Mouse (Mus musculus): ENCODE data around the gene Rtkn2. TPM values are rescaled to one million over a fixed set of nuclear protein-coding genes. Genes with fewer than 3 reads are reported as not detected.

Rtkn2 gene
- total RNA-seq, 2 experiments from 2014 or later, result 5.1 to 6.2 TPM

- no peak for DNase-seq
Measured at GRCm38 (mm10) chr10:68043973-68044372, 64.6 kb downstream of the Rtkn2 start.

GRCm38 (mm10) chr10:68044864-68045263, 65.5 kb downstream of the Rtkn2 start:
- DNase-seq, result no peak

- no peak for DNase-seq
Measured at GRCm38 (mm10) chr10:68048641-68049305, 69.4 kb downstream of the Rtkn2 start.

- DNase-seq, result no peak
Measured at GRCm38 (mm10) chr10:68050882-68051281, 71.5 kb downstream of the Rtkn2 start.

- no peak for DNase-seq
Measured at GRCm38 (mm10) chr10:68051316-68051933, 72.1 kb downstream of the Rtkn2 start.

- no peak for DNase-seq
Measured at GRCm38 (mm10) chr10:68052307-68052706, 72.9 kb downstream of the Rtkn2 start.

GRCm38 (mm10) chr10:68054131-68054530, 74.8 kb downstream of the Rtkn2 start:
- no peak for DNase-seq

GRCm38 (mm10) chr10:68054706-68055105, 75.3 kb downstream of the Rtkn2 start:
- no peak for DNase-seq

- DNase-seq, result no peak
Measured at GRCm38 (mm10) chr10:68057841-68058240, 78.5 kb downstream of the Rtkn2 start.

- DNase-seq, result no peak
Measured at GRCm38 (mm10) chr10:68058378-68058777, 79.0 kb downstream of the Rtkn2 start.

- DNase-seq, result peak in 1 of 2 experiments; percentile 11
Measured at GRCm38 (mm10) chr10:68060590-68061248, 81.3 kb downstream of the Rtkn2 start.

- DNase-seq, result no peak
Measured at GRCm38 (mm10) chr10:68061249-68061615, 81.9 kb downstream of the Rtkn2 start.

- no peak for DNase-seq
Measured at GRCm38 (mm10) chr10:68063806-68064545, 84.6 kb downstream of the Rtkn2 start.

- no peak for DNase-seq
Measured at GRCm38 (mm10) chr10:68064571-68064970, 85.2 kb downstream of the Rtkn2 start.

- no peak for DNase-seq
Measured at GRCm38 (mm10) chr10:68066173-68066572, 86.8 kb downstream of the Rtkn2 start.

GRCm38 (mm10) chr10:68067961-68068360, 88.6 kb downstream of the Rtkn2 start:
- no peak for DNase-seq

- no peak for DNase-seq
Measured at GRCm38 (mm10) chr10:68068426-68068825, 89.1 kb downstream of the Rtkn2 start.

- no peak for DNase-seq
Measured at GRCm38 (mm10) chr10:68071041-68071440, 91.7 kb downstream of the Rtkn2 start.

GRCm38 (mm10) chr10:68072626-68073025, 93.3 kb downstream of the Rtkn2 start:
- no peak for DNase-seq

- DNase-seq, result no peak
Measured at GRCm38 (mm10) chr10:68074291-68074690, 94.9 kb downstream of the Rtkn2 start.

GRCm38 (mm10) chr10:68075181-68075580, 95.8 kb downstream of the Rtkn2 start:
- DNase-seq, result no peak

GRCm38 (mm10) chr10:68078708-68079107, 99.3 kb downstream of the Rtkn2 start:
- no peak for DNase-seq
